Comparison of ENCODE assay signal across 8 mouse cellular contexts in the genomic region with DNA sequence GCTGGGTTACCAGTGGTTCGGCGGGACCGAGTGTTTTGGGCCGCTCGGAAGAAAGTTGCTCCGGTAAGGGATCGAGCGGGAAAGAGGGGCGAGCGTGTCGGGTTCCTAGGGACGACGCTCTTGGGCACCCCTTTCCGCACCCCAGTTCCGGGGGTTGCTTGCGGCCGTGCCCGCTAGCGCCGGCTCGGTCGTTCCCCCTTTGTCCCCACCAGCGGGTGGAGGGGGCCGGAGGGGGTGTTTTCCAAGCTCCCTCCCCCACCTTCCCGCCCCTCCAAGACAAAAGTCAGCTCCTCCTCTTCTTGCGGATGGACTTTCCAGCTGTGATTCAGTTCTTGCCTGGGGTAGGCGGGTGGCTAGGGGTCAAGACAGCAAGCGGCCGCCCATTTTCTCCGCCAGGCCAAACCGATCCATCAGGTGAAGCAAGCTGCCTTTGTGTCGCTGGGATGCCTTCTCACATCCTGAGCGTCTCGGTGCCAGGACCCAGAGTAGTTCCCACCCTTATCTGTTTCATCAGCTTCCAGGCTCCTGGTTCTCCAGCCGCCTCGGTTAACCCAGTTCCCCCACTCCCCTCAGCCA. TPM values are rescaled to one million over a fixed set of nuclear protein-coding genes. Genes with fewer than 3 reads are reported as not detected.
DNase-seq lines count a peak whose midpoint lies in the region; ATAC-seq lines count a peak whose summit lies in the region.

No protein-coding gene starts in this region.

- H3K4me3 ChIP-seq in forebrain, embryonic 16.5 days (replicated peaks; ENCODE audit: low read length): peak overlapping the region; percentile 92
- H3K4me3 ChIP-seq in hindbrain, embryonic 15.5 days: peak overlapping the region; percentile 92
- H3K4me3 ChIP-seq in liver, embryonic 11.5 days (ENCODE audit: low read depth, low read length): peak overlapping the region; percentile 81
- peak overlapping the region; percentile 92 for H3K4me3 ChIP-seq in neural tube, embryonic 11.5 days (ENCODE audit: low read depth, low read length)

- H3K4me2 ChIP-seq in forebrain, embryonic 16.5 days (ENCODE audit: low read length): peak overlapping the region; percentile 90
- H3K4me2 ChIP-seq in hindbrain, embryonic 15.5 days: peak overlapping the region; percentile 96
- H3K4me2 ChIP-seq in liver, embryonic 11.5 days: peak overlapping the region; percentile 92
- H3K4me2 ChIP-seq in neural tube, embryonic 11.5 days (ENCODE audit: low read depth): peak overlapping the region; percentile 81

- 0 out of 2 replicates have a peak, but pooled peaks have one; percentile 4 for ATAC-seq in forebrain, embryonic 16.5 days
- peak; percentile 27 for ATAC-seq in hindbrain, embryonic 15.5 days (ENCODE audit: low FRiP score, low read depth)
- ATAC-seq in liver, embryonic 11.5 days (replicated peaks; ENCODE audit: low FRiP score): peak; percentile 10; the same call in 1 of the 2 replicates
- ATAC-seq in neural tube, embryonic 11.5 days (ENCODE audit: insufficient read depth, low FRiP score, low TSS enrichment): peak; percentile 33

- no peaks in the 10 kb centered on the region for H3K9me3 ChIP-seq in forebrain, embryonic 16.5 days (ENCODE audit: control insufficient read depth, low read length)
- H3K9me3 ChIP-seq in hindbrain, embryonic 15.5 days: no peaks in the 10 kb centered on the region
- H3K9me3 ChIP-seq in liver, embryonic 11.5 days (ENCODE audit: control insufficient read depth, low read length): no peaks in the 10 kb centered on the region
- no peaks in the 10 kb centered on the region for H3K9me3 ChIP-seq in neural tube, embryonic 11.5 days (ENCODE audit: control insufficient read depth, low read length)

- no peaks in the 10 kb centered on the region for H3K27me3 ChIP-seq in forebrain, embryonic 16.5 days (replicated peaks; ENCODE audit: control insufficient read depth, insufficient read depth, low read length)
- no peaks in the 10 kb centered on the region for H3K27me3 ChIP-seq in hindbrain, embryonic 15.5 days
- no peaks in the 10 kb centered on the region for H3K27me3 ChIP-seq in liver, embryonic 11.5 days (replicated peaks; ENCODE audit: control insufficient read depth, insufficient read depth, low read length)
- no peaks in the 10 kb centered on the region for H3K27me3 ChIP-seq in neural tube, embryonic 11.5 days (ENCODE audit: control insufficient read depth, insufficient read depth, low read length)

- H3K27ac ChIP-seq in forebrain, embryonic 16.5 days (ENCODE audit: low read length): peak overlapping the region; percentile 99
- peak overlapping the region; percentile 96 for H3K27ac ChIP-seq in hindbrain, embryonic 15.5 days (replicated peaks)
- peak overlapping the region; percentile 95 for H3K27ac ChIP-seq in liver, embryonic 11.5 days (ENCODE audit: low read depth, low read length)
- H3K27ac ChIP-seq in neural tube, embryonic 11.5 days (ENCODE audit: low read depth, low read length): peak overlapping the region; percentile 95

- peak; percentile 72 to 74 for DNase-seq in cerebellum, postnatal 14 days
- DNase-seq in cerebellum, adult 8-10 months: no peak
- peak; percentile 55 for DNase-seq in adrenal gland, postnatal 25 days
- peak; percentile 70 for DNase-seq in liver, embryonic 11.5 days (ENCODE audit: low spot score)
- DNase-seq in neural tube, embryonic 11.5 days (ENCODE audit: low spot score): peak; percentile 74
- DNase-seq in frontal cortex, adult 2 months (ENCODE audit: extremely low spot score in 1 of 2, low spot score in 1 of 2): no peak

- peak overlapping the region; percentile 99 for H3K9ac ChIP-seq in forebrain, embryonic 16.5 days (replicated peaks; ENCODE audit: low read depth, low read length)
- peak overlapping the region; percentile 97 for H3K9ac ChIP-seq in hindbrain, embryonic 15.5 days
- peak overlapping the region; percentile 88 for H3K9ac ChIP-seq in liver, embryonic 11.5 days (ENCODE audit: low read depth, low read length)
- H3K9ac ChIP-seq in neural tube, embryonic 11.5 days (ENCODE audit: low read length): peak overlapping the region; percentile 99

- H3K4me1 ChIP-seq in forebrain, embryonic 16.5 days (replicated peaks; ENCODE audit: control insufficient read depth, insufficient read depth, low read length): peaks cover 30% of the 10 kb centered on the region
- H3K4me1 ChIP-seq in hindbrain, embryonic 15.5 days (replicated peaks): peaks cover 43% of the 10 kb centered on the region
- H3K4me1 ChIP-seq in liver, embryonic 11.5 days (replicated peaks; ENCODE audit: control insufficient read depth, insufficient read depth, low read length): peaks cover 64% of the 10 kb centered on the region
- H3K4me1 ChIP-seq in neural tube, embryonic 11.5 days (ENCODE audit: control insufficient read depth, insufficient read depth, low read length): peaks cover 24% of the 10 kb centered on the region

- WGBS in forebrain, embryonic 16.5 days: 1% methylated on average over 34 of the region's 36 CpGs
- 0% methylated on average over 29 of the region's 36 CpGs for WGBS in hindbrain, embryonic 15.5 days
- WGBS in liver, embryonic 11.5 days: under 1% methylated on average over 36 of the region's 36 CpGs
- WGBS in neural tube, embryonic 11.5 days: under 1% methylated on average over 35 of the region's 36 CpGs

- no peaks in the 10 kb centered on the region for H3K36me3 ChIP-seq in forebrain, embryonic 16.5 days (ENCODE audit: control insufficient read depth, insufficient read depth)
- H3K36me3 ChIP-seq in hindbrain, embryonic 15.5 days: no peaks in the 10 kb centered on the region
- H3K36me3 ChIP-seq in liver, embryonic 11.5 days (ENCODE audit: control insufficient read depth, insufficient read depth, low read length): no peaks in the 10 kb centered on the region
- H3K36me3 ChIP-seq in neural tube, embryonic 11.5 days (ENCODE audit: control insufficient read depth, insufficient read depth, low read length): no peaks in the 10 kb centered on the region

RNA-seq across cellular contexts. Expression of gene Arhgef2, which starts 15.9 kb away (rescaled TPM):
- total RNA-seq in adrenal gland, postnatal 25 days (2021): 35.4 and 35.9 TPM in 2 replicates
- 166 and 210 TPM in 2 replicates for polyA plus RNA-seq in forebrain, embryonic 16.5 days (2015; fragmentation: Nextera tagmentation; extraction: Ambion mirVana)
- 121 and 129 TPM in 2 replicates for polyA plus RNA-seq in hindbrain, embryonic 15.5 days (2015; fragmentation: Nextera tagmentation; extraction: Ambion mirVana)
- polyA plus RNA-seq in liver, embryonic 11.5 days (2014; fragmentation: Nextera tagmentation; extraction: Ambion mirVana): 64.3 and 66.3 TPM in 2 replicates
- 142 and 145 TPM in 2 replicates for polyA plus RNA-seq in neural tube, embryonic 11.5 days (2014; fragmentation: Nextera tagmentation; extraction: Ambion mirVana)
- polyA plus RNA-seq in frontal cortex, adult 2 months (2012; rRNA removed): 185 and 212 TPM in 2 replicates

RNA-seq across cellular contexts. Expression of gene Rxfp4, which starts 31.3 kb away (rescaled TPM):
- total RNA-seq in adrenal gland, postnatal 25 days (2021): not detected in 2 replicates
- not detected in 2 replicates for polyA plus RNA-seq in forebrain, embryonic 16.5 days (2015; fragmentation: Nextera tagmentation; extraction: Ambion mirVana)
- not detected in 2 replicates for polyA plus RNA-seq in hindbrain, embryonic 15.5 days (2015; fragmentation: Nextera tagmentation; extraction: Ambion mirVana)
- not detected in 2 replicates for polyA plus RNA-seq in liver, embryonic 11.5 days (2014; fragmentation: Nextera tagmentation; extraction: Ambion mirVana)
- polyA plus RNA-seq in neural tube, embryonic 11.5 days (2014; fragmentation: Nextera tagmentation; extraction: Ambion mirVana): not detected in 2 replicates
- not detected in 2 replicates for polyA plus RNA-seq in frontal cortex, adult 2 months (2012; rRNA removed)

RNA-seq across cellular contexts. Expression of gene Ssr2, which starts 45.9 kb away (rescaled TPM):
- total RNA-seq in adrenal gland, postnatal 25 days (2021): 199 and 214 TPM in 2 replicates
- 132 and 140 TPM in 2 replicates for polyA plus RNA-seq in forebrain, embryonic 16.5 days (2015; fragmentation: Nextera tagmentation; extraction: Ambion mirVana)
- polyA plus RNA-seq in hindbrain, embryonic 15.5 days (2015; fragmentation: Nextera tagmentation; extraction: Ambion mirVana): 146 and 149 TPM in 2 replicates
- 306 and 307 TPM in 2 replicates for polyA plus RNA-seq in liver, embryonic 11.5 days (2014; fragmentation: Nextera tagmentation; extraction: Ambion mirVana)
- polyA plus RNA-seq in neural tube, embryonic 11.5 days (2014; fragmentation: Nextera tagmentation; extraction: Ambion mirVana): 185 and 195 TPM in 2 replicates
- 111 and 131 TPM in 2 replicates for polyA plus RNA-seq in frontal cortex, adult 2 months (2012; rRNA removed)

Comparison
In these comparisons a context has a peak if more than half of its experiments do, and no peak if none do; other contexts are left out.
1. DNase-seq: peak in cerebellum, postnatal 14 days (2 of 2), adrenal gland, postnatal 25 days (single experiment), liver, embryonic 11.5 days (single experiment) and neural tube, embryonic 11.5 days (single experiment); none in cerebellum, adult 8-10 months (single experiment) and frontal cortex, adult 2 months (0 of 2).
2. Peak in every context shown above with its lines, with median percentiles within 50 percentile points of each other: ATAC-seq, H3K27ac ChIP-seq, H3K4me2 ChIP-seq, H3K4me3 ChIP-seq and H3K9ac ChIP-seq.